Mouse (Mus musculus): ENCODE data around the gene Itga1. TPM values are rescaled to one million over a fixed set of nuclear protein-coding genes. Genes with fewer than 3 reads are reported as not detected.

The Itga1 gene
- polyA plus RNA-seq, 1 experiment from 2014 or later = 8.0 TPM

DNA sequence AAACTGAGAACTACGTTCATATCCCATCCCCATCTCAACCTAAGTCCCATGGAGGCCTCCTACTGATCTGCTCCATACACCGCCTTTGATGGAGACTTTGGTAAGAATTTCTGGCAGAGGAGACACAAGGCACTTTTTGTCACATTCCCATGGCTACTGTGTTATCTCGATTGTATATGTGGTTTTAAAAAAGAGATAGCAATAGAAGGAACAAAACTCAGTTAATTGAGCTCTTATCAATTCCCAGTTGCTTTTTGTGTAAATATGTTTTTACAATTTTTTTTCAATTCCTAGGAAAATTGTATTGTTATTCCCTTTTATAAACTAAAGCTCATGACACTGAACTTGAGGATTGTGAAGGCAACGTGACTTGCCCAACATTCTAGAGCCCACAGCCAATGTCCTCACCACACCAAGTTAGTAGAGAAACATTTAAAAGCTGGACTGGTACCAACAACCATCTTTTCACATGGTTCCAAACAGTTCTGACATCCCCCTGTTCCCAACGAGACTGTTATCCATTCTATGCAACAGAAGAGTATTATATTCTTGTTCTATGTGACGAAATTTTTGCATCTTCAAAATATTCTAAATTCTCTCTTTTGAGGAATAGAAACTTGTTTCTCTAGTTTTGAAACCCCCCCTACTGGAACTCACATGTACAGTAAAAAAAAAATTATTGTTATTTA lies 22.6 kb downstream of the Itga1 start:
- Histone ChIP-seq H3K4me2 (replicated peaks; ENCODE audit: low read depth, low read length) (no peak overlapping the region), H3K9me3 (ENCODE audit: control insufficient read depth, low read length) (no peaks in the 10 kb centered on the region), H3K27ac (ENCODE audit: low read depth, low read length) (no peak overlapping the region), H3K4me3 (ENCODE audit: low read depth, low read length) (no peak overlapping the region), H3K36me3 (ENCODE audit: control insufficient read depth, insufficient read depth, low read length) (no peaks in the 10 kb centered on the region), H3K27me3 (ENCODE audit: control insufficient read depth, insufficient read depth, low read length) (no peaks in the 10 kb centered on the region), H3K4me1 (replicated peaks; ENCODE audit: control insufficient read depth, insufficient read depth, low read length) (no peaks in the 10 kb centered on the region), H3K9ac (ENCODE audit: low read depth, low read length) (no peak overlapping the region)
- ATAC-seq (ENCODE audit: low FRiP score) = no peak
- 87% methylated on average over 6 of the region's 6 CpGs for WGBS
- DNase-seq (ENCODE audit: low spot score) = no peak

- H3K9me3 ChIP-seq (ENCODE audit: control insufficient read depth, low read length) = no peaks in the 10 kb centered on the region
- H3K27me3 ChIP-seq (ENCODE audit: control insufficient read depth, insufficient read depth, low read length) = no peaks in the 10 kb centered on the region
- no peak overlapping the region for H3K4me3 ChIP-seq (ENCODE audit: low read depth, low read length)
- H3K27ac ChIP-seq (ENCODE audit: low read depth, low read length) = no peak overlapping the region
- DNase-seq (ENCODE audit: low spot score) = no peak
- no peaks in the 10 kb centered on the region for H3K36me3 ChIP-seq (ENCODE audit: control insufficient read depth, insufficient read depth, low read length)
- H3K4me2 ChIP-seq (replicated peaks; ENCODE audit: low read depth, low read length) = no peak overlapping the region
- ATAC-seq (ENCODE audit: low FRiP score) = no peak
- H3K4me1 ChIP-seq (replicated peaks; ENCODE audit: control insufficient read depth, insufficient read depth, low read length) = no peaks in the 10 kb centered on the region
- 83% methylated on average over 9 of the region's 9 CpGs for WGBS
- H3K9ac ChIP-seq (ENCODE audit: low read depth, low read length) = no peak overlapping the region
These were observed 24.2 kb downstream of the Itga1 start for GRCm38 (mm10) chr13:115077346-115078134.

- H3K27me3 ChIP-seq (ENCODE audit: control insufficient read depth, insufficient read depth, low read length) = no peaks in the 10 kb centered on the region
These were observed 29.4 kb downstream of the Itga1 start for GRCm38 (mm10) chr13:115072386-115072785.

DNA sequence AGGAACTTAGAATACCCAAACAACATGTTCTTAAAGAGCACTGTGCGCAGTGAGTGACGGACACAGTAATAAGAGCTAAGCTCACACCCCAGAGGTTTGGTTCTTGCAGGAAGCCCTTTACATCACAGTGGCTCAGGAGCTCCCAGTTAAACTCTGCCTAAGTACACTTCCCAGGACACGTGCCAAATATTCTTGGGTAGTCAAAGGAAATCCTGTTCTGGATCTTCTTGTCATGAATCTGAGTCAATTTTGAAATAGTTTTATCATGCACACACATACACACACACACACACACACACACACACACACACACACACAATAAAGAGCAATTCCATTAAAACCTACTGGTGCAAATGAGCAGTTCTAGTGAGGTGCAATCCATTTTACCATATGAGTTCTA lies 30.3 kb downstream of the Itga1 start:
- Histone ChIP-seq H3K9ac (ENCODE audit: low read depth, low read length) (no peak overlapping the region), H3K4me1 (replicated peaks; ENCODE audit: control insufficient read depth, insufficient read depth, low read length) (no peaks in the 10 kb centered on the region), H3K4me2 (replicated peaks; ENCODE audit: low read depth, low read length) (no peak overlapping the region), H3K4me3 (ENCODE audit: low read depth, low read length) (no peak overlapping the region), H3K27me3 (ENCODE audit: control insufficient read depth, insufficient read depth, low read length) (no peaks in the 10 kb centered on the region), H3K36me3 (ENCODE audit: control insufficient read depth, insufficient read depth, low read length) (no peaks in the 10 kb centered on the region), H3K9me3 (ENCODE audit: control insufficient read depth, low read length) (no peaks in the 10 kb centered on the region), H3K27ac (ENCODE audit: low read depth, low read length) (no peak overlapping the region)
- DNase-seq (ENCODE audit: low spot score) (no peak), ATAC-seq (ENCODE audit: low FRiP score) (no peak)
- WGBS = 89% methylated on average over 3 of the region's 3 CpGs

More at GRCm38 (mm10) chr13:115072386-115072785, 29.4 kb downstream of the Itga1 start:
- DNase-seq (ENCODE audit: low spot score) (no peak), ATAC-seq (ENCODE audit: low FRiP score) (no peak)
- Histone ChIP-seq H3K9ac (ENCODE audit: low read depth, low read length) (no peak overlapping the region), H3K27ac (ENCODE audit: low read depth, low read length) (no peak overlapping the region), H3K9me3 (ENCODE audit: control insufficient read depth, low read length) (no peaks in the 10 kb centered on the region), H3K4me3 (ENCODE audit: low read depth, low read length) (no peak overlapping the region), H3K4me2 (replicated peaks; ENCODE audit: low read depth, low read length) (no peak overlapping the region), H3K36me3 (ENCODE audit: control insufficient read depth, insufficient read depth, low read length) (no peaks in the 10 kb centered on the region), H3K4me1 (replicated peaks; ENCODE audit: control insufficient read depth, insufficient read depth, low read length) (no peaks in the 10 kb centered on the region)
- WGBS = 97% methylated on average over 6 of the region's 6 CpGs

GRCm38 (mm10) chr13:115067968-115068330 lies 33.8 kb downstream of the Itga1 start:
- Histone ChIP-seq H3K4me3 (ENCODE audit: low read depth, low read length) (no peak overlapping the region), H3K4me2 (replicated peaks; ENCODE audit: low read depth, low read length) (no peak overlapping the region), H3K36me3 (ENCODE audit: control insufficient read depth, insufficient read depth, low read length) (no peaks in the 10 kb centered on the region), H3K27ac (ENCODE audit: low read depth, low read length) (no peak overlapping the region), H3K9me3 (ENCODE audit: control insufficient read depth, low read length) (no peaks in the 10 kb centered on the region), H3K4me1 (replicated peaks; ENCODE audit: control insufficient read depth, insufficient read depth, low read length) (no peaks in the 10 kb centered on the region), H3K27me3 (ENCODE audit: control insufficient read depth, insufficient read depth, low read length) (no peaks in the 10 kb centered on the region), H3K9ac (ENCODE audit: low read depth, low read length) (no peak overlapping the region)
- no peak for ATAC-seq (ENCODE audit: low FRiP score)
- WGBS = 87% methylated on average over 1 of the region's 1 CpGs
- no peak for DNase-seq (ENCODE audit: low spot score)

DNA sequence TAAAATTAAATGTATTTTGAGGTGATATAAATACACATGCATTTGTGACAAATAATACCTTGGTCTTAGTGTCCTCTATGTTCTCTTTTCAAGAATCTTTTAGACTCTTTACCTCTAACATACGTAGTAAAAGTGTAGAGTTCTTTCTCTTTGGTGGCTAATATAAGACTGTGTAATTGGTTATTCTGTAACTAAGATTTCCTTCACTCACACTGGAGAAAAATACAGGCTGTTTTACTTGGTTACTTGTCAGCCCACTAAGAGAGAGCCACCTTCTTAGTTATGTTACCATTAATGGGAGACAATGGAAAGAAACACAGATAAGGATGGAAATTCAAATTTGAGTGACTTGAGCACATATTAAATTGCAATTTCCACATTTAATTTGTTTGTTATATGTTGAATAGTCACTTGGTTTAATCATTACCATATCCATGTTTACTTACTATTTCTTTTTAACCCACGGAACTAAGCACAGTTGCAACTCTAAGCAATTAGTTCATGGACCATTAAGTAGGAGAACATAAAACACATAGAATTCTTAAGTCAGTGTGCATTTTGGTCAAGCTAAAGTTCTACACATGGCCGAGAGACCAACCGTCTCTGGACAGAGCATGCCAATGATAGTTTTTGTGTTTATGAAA lies 34.3 kb downstream of the Itga1 start:
- no peaks in the 10 kb centered on the region for H3K27me3 ChIP-seq (ENCODE audit: control insufficient read depth, insufficient read depth, low read length)
- ATAC-seq (ENCODE audit: low FRiP score) = no peak
- no peaks in the 10 kb centered on the region for H3K9me3 ChIP-seq (ENCODE audit: control insufficient read depth, low read length)
- H3K4me2 ChIP-seq (replicated peaks; ENCODE audit: low read depth, low read length) = no peak overlapping the region
- 85% methylated on average over 4 of the region's 4 CpGs for WGBS
- H3K4me1 ChIP-seq (replicated peaks; ENCODE audit: control insufficient read depth, insufficient read depth, low read length) = no peaks in the 10 kb centered on the region
- DNase-seq (ENCODE audit: low spot score) = no peak
- H3K9ac ChIP-seq (ENCODE audit: low read depth, low read length) = no peak overlapping the region
- no peak overlapping the region for H3K27ac ChIP-seq (ENCODE audit: low read depth, low read length)
- H3K4me3 ChIP-seq (ENCODE audit: low read depth, low read length) = no peak overlapping the region
- H3K36me3 ChIP-seq (ENCODE audit: control insufficient read depth, insufficient read depth, low read length) = no peaks in the 10 kb centered on the region

DNA sequence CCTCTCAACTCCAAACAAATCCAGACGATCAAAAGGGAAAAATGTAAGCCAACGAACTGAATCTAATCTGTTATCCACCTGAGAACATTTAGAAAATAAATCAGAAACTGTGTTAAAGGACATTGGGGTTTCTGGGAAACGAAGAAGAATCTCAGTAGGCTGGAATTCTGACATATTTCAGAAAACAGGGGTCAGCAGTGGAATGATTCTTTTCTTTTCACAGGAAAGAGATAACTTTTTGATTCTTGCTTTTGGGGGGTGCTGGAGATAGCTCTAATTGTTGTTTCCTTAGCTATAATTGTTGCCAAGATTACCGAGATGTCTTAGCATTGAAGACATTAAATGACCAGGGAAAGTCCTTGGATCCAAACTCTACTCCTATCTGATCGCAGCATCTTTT lies 44.2 kb downstream of the Itga1 start:
- WGBS = 88% methylated on average over 5 of the region's 5 CpGs
- no peak overlapping the region for H3K27ac ChIP-seq (ENCODE audit: low read depth, low read length)
- no peaks in the 10 kb centered on the region for H3K36me3 ChIP-seq (ENCODE audit: control insufficient read depth, insufficient read depth, low read length)
- ATAC-seq (ENCODE audit: low FRiP score) (no peak), DNase-seq (ENCODE audit: low spot score) (no peak)
- H3K4me1 ChIP-seq (replicated peaks; ENCODE audit: control insufficient read depth, insufficient read depth, low read length) = no peaks in the 10 kb centered on the region
- no peak overlapping the region for H3K9ac ChIP-seq (ENCODE audit: low read depth, low read length)
- no peaks in the 10 kb centered on the region for H3K27me3 ChIP-seq (ENCODE audit: control insufficient read depth, insufficient read depth, low read length)
- no peaks in the 10 kb centered on the region for H3K9me3 ChIP-seq (ENCODE audit: control insufficient read depth, low read length)
- no peak overlapping the region for H3K4me3 ChIP-seq (ENCODE audit: low read depth, low read length)
- no peak overlapping the region for H3K4me2 ChIP-seq (replicated peaks; ENCODE audit: low read depth, low read length)

DNA sequence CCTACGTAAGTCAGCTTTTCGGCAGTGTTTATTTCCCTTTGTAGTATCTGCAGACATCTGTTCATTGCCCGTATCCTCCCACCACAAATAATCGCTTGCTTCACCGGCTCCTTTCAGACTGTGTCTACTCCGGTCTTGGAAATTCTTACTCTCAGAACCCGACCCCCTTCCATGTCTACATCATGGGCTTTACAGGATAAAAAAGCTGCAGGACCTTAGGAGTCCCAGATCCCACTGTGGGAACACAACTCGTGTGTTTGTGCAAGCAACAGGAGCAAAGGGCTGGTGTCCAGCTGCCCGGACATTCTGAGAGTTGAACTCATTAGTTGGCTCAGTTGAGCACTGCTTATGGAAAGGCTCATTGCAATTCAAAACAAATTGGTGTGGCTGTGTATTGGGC lies 47.0 kb downstream of the Itga1 start:
- WGBS = 20% methylated on average over 9 of the region's 9 CpGs
- no peak overlapping the region for H3K4me2 ChIP-seq (replicated peaks; ENCODE audit: low read depth, low read length)
- no peak overlapping the region for H3K4me3 ChIP-seq (ENCODE audit: low read depth, low read length)

More for the DNA sequence above, 47.0 kb downstream of the Itga1 start:
- DNase-seq (ENCODE audit: low spot score) (peak; percentile 16), ATAC-seq (ENCODE audit: low FRiP score) (peak; percentile 63; the same call in 1 of the 2 replicates)
- H3K36me3 ChIP-seq (ENCODE audit: control insufficient read depth, insufficient read depth, low read length) = no peaks in the 10 kb centered on the region
- no peak overlapping the region for H3K27ac ChIP-seq (ENCODE audit: low read depth, low read length)
- H3K27me3 ChIP-seq (ENCODE audit: control insufficient read depth, insufficient read depth, low read length) = no peaks in the 10 kb centered on the region
- no peaks in the 10 kb centered on the region for H3K9me3 ChIP-seq (ENCODE audit: control insufficient read depth, low read length)
- H3K4me1 ChIP-seq (replicated peaks; ENCODE audit: control insufficient read depth, insufficient read depth, low read length) = no peaks in the 10 kb centered on the region
- H3K9ac ChIP-seq (ENCODE audit: low read depth, low read length) = no peak overlapping the region
